Mouse (Mus musculus): ENCODE data around the gene Psen2. TPM values are rescaled to one million over a fixed set of nuclear protein-coding genes. Genes with fewer than 3 reads are reported as not detected.

The Psen2 gene
- polyA plus RNA-seq, 1 experiment from 2014 or later = 19.2 TPM

- WGBS = 70% methylated on average over 5 of the region's 5 CpGs
- no peak overlapping the region for H3K9ac ChIP-seq
- no peaks in the 10 kb centered on the region for H3K9me3 ChIP-seq
- H3K4me1 ChIP-seq = no peaks in the 10 kb centered on the region
- H3K4me3 ChIP-seq (replicated peaks) = no peak overlapping the region
- no peaks in the 10 kb centered on the region for H3K27me3 ChIP-seq (replicated peaks)
- ATAC-seq (ENCODE audit: insufficient read depth, low FRiP score, low read depth) = no peak
- no peaks in the 10 kb centered on the region for H3K36me3 ChIP-seq
- H3K27ac ChIP-seq = no peak overlapping the region
- H3K4me2 ChIP-seq = no peak overlapping the region
These were observed 50.3 kb downstream of the Psen2 start for GRCm38 (mm10) chr1:180212911-180213310.

GRCm38 (mm10) chr1:180210781-180211271 is 52.4 kb downstream of the Psen2 start:
- H3K36me3 ChIP-seq = no peaks in the 10 kb centered on the region
- H3K4me2 ChIP-seq = no peak overlapping the region
- 73% methylated on average over 9 of the region's 9 CpGs for WGBS
- H3K27ac ChIP-seq = no peak overlapping the region
- no peak for ATAC-seq (ENCODE audit: insufficient read depth, low FRiP score, low read depth)
- H3K4me3 ChIP-seq (replicated peaks) = no peak overlapping the region
- no peaks in the 10 kb centered on the region for H3K27me3 ChIP-seq (replicated peaks)
- H3K9ac ChIP-seq = no peak overlapping the region
- no peaks in the 10 kb centered on the region for H3K4me1 ChIP-seq
- H3K9me3 ChIP-seq = no peaks in the 10 kb centered on the region

DNA sequence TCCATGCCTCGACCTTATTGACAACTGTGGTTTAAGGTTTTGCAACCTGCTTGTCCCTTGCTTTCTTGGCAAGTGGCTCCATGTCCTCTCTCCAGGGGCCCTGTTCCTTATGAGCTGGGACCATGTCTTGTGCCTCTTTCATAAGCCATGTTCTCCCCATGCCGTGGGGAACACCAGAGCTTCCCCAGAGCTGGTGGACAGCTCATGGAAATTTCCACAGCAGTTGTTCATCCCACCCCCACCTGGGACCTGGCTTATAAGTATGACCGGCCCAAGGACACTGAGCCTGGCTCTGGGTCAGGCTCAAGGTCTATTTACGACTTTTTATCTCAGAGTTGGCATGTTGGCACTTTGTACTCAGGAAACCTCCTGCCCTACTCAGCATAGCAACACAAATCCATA is 53.2 kb downstream of the Psen2 start:
- no peak overlapping the region for H3K27ac ChIP-seq
- H3K4me3 ChIP-seq (replicated peaks) = no peak overlapping the region
- no peaks in the 10 kb centered on the region for H3K9me3 ChIP-seq
- H3K9ac ChIP-seq = no peak overlapping the region
- no peaks in the 10 kb centered on the region for H3K4me1 ChIP-seq
- ATAC-seq (ENCODE audit: insufficient read depth, low FRiP score, low read depth) = no peak
- H3K4me2 ChIP-seq = no peak overlapping the region
- 68% methylated on average over 4 of the region's 4 CpGs for WGBS
- H3K27me3 ChIP-seq (replicated peaks) = no peaks in the 10 kb centered on the region
- no peaks in the 10 kb centered on the region for H3K36me3 ChIP-seq

- no peak overlapping the region for H3K9ac ChIP-seq
- no peak for ATAC-seq (ENCODE audit: insufficient read depth, low FRiP score, low read depth)
- no peak overlapping the region for H3K27ac ChIP-seq
- H3K27me3 ChIP-seq (replicated peaks) = no peaks in the 10 kb centered on the region
- no peak overlapping the region for H3K4me3 ChIP-seq (replicated peaks)
- 72% methylated on average over 3 of the region's 3 CpGs for WGBS
- H3K9me3 ChIP-seq = peaks cover 5% of the 10 kb centered on the region; the same call in 1 of the 2 replicates
- H3K4me1 ChIP-seq = no peaks in the 10 kb centered on the region
- H3K36me3 ChIP-seq = no peaks in the 10 kb centered on the region
- no peak overlapping the region for H3K4me2 ChIP-seq
These were observed 54.9 kb downstream of the Psen2 start for GRCm38 (mm10) chr1:180208370-180208769.

GRCm38 (mm10) chr1:180200722-180201121 is 62.5 kb downstream of the Psen2 start:
- no peaks in the 10 kb centered on the region for H3K4me1 ChIP-seq
- H3K36me3 ChIP-seq = no peaks in the 10 kb centered on the region
- no peak overlapping the region for H3K27ac ChIP-seq
- ATAC-seq (ENCODE audit: insufficient read depth, low FRiP score, low read depth) = no peak
- H3K9ac ChIP-seq = no peak overlapping the region
- 55% methylated on average over 5 of the region's 5 CpGs for WGBS
- H3K4me2 ChIP-seq = no peak overlapping the region
- H3K27me3 ChIP-seq (replicated peaks) = no peaks in the 10 kb centered on the region
- H3K4me3 ChIP-seq (replicated peaks) = no peak overlapping the region
- H3K9me3 ChIP-seq = peaks cover 5% of the 10 kb centered on the region; the same call in 1 of the 2 replicates

- no peak for ATAC-seq (ENCODE audit: insufficient read depth, low FRiP score, low read depth)
- WGBS = 63% methylated on average over 4 of the region's 4 CpGs
- Histone ChIP-seq H3K36me3 (no peaks in the 10 kb centered on the region), H3K4me3 (replicated peaks) (no peak overlapping the region), H3K27me3 (replicated peaks) (no peaks in the 10 kb centered on the region), H3K9ac (no peak overlapping the region), H3K4me2 (no peak overlapping the region), H3K27ac (no peak overlapping the region), H3K9me3 (peaks cover 5% of the 10 kb centered on the region; the same call in 1 of the 2 replicates), H3K4me1 (0 out of 2 replicates have a peak, but pooled peaks cover 3% of the 10 kb centered on the region)
These were observed 63.6 kb downstream of the Psen2 start for GRCm38 (mm10) chr1:180199715-180200050.

GRCm38 (mm10) chr1:180198959-180199714 is 64.1 kb downstream of the Psen2 start, which contains the start of gene Coq8a:
Gene Coq8a (minus strand): TSS chr1:180199602.
- Histone ChIP-seq H3K4me1 (0 out of 2 replicates have a peak, but pooled peaks cover 3% of the 10 kb centered on the region), H3K27ac (no peak within 1 kb of the TSS), H3K36me3 (no peaks in the 10 kb centered on the region), H3K4me2 (no peak within 1 kb of the TSS), H3K9me3 (peaks cover 1% of the 10 kb centered on the region; the same call in 1 of the 2 replicates), H3K4me3 (replicated peaks) (no peak within 1 kb of the TSS), H3K27me3 (replicated peaks) (no peaks in the 10 kb centered on the region), H3K9ac (no peak within 1 kb of the TSS)
- ATAC-seq (ENCODE audit: insufficient read depth, low FRiP score, low read depth) = no peak
- WGBS = 69% methylated on average over 4 of the region's 4 CpGs

GRCm38 (mm10) chr1:180197956-180198355 is 65.3 kb downstream of the Psen2 start:
- Histone ChIP-seq H3K4me1 (0 out of 2 replicates have a peak, but pooled peaks cover 3% of the 10 kb centered on the region), H3K36me3 (no peaks in the 10 kb centered on the region), H3K4me2 (no peak overlapping the region), H3K27ac (no peak overlapping the region), H3K27me3 (replicated peaks) (no peaks in the 10 kb centered on the region), H3K9ac (no peak overlapping the region), H3K4me3 (replicated peaks) (no peak overlapping the region), H3K9me3 (no peaks in the 10 kb centered on the region)
- ATAC-seq (ENCODE audit: insufficient read depth, low FRiP score, low read depth) = no peak
- 58% methylated on average over 3 of the region's 3 CpGs for WGBS

- Histone ChIP-seq H3K4me2 (peak overlapping the region; percentile 88), H3K27me3 (replicated peaks) (no peaks in the 10 kb centered on the region), H3K4me1 (0 out of 2 replicates have a peak, but pooled peaks cover 3% of the 10 kb centered on the region), H3K9ac (no peak overlapping the region), H3K36me3 (no peaks in the 10 kb centered on the region), H3K27ac (no peak overlapping the region), H3K4me3 (replicated peaks) (peak overlapping the region; percentile 82), H3K9me3 (no peaks in the 10 kb centered on the region)
- WGBS = 90% methylated on average over 9 of the region's 9 CpGs
- ATAC-seq (ENCODE audit: insufficient read depth, low FRiP score, low read depth) = no peak
These were observed 66.7 kb downstream of the Psen2 start for GRCm38 (mm10) chr1:180196508-180196907.

DNA sequence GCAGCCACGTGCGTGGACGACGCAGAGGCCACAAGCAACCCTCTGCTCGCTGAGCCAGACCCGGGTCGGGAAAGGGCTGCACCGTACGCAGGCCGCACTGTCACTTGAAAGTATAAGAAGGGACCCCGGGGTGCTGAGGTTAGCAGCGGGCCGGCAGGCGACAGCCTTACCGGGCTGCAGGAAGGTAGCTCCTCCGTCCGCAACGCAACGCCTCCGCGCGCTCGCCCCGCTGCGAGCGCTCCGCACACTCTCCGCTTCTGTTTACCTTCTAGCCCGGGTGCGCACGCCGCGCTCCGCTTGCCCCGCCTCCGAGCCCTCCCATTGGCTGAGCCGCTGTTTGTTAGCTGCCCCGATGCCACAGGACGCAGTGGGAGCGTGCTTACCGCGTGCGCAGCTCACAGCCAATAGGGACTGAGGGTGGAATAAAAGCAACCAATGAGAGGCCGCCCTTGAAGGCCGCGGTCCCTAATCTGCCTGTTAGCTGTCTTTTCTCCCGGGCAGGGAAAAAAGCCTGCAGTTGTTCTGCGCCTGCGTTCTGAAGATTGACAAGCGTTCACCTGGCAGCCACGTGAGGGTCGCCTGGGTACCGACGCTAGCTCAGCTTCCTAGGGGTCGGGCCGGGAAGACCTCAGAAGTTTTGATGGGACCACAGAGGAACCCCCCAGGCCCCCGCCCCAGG is 67.4 kb downstream of the Psen2 start:
- Histone ChIP-seq H3K4me3 (replicated peaks) (peak overlapping the region; percentile 82), H3K4me2 (peak overlapping the region; percentile 88), H3K4me1 (0 out of 2 replicates have a peak, but pooled peaks cover 3% of the 10 kb centered on the region), H3K9ac (peak overlapping the region; percentile 27; the same call in 1 of the 2 replicates), H3K27me3 (replicated peaks) (no peaks in the 10 kb centered on the region), H3K36me3 (no peaks in the 10 kb centered on the region), H3K9me3 (no peaks in the 10 kb centered on the region), H3K27ac (peak overlapping the region; percentile 52)
- WGBS = under 1% methylated on average over 57 of the region's 57 CpGs
- ATAC-seq (ENCODE audit: insufficient read depth, low FRiP score, low read depth) = peak; percentile 100

DNA sequence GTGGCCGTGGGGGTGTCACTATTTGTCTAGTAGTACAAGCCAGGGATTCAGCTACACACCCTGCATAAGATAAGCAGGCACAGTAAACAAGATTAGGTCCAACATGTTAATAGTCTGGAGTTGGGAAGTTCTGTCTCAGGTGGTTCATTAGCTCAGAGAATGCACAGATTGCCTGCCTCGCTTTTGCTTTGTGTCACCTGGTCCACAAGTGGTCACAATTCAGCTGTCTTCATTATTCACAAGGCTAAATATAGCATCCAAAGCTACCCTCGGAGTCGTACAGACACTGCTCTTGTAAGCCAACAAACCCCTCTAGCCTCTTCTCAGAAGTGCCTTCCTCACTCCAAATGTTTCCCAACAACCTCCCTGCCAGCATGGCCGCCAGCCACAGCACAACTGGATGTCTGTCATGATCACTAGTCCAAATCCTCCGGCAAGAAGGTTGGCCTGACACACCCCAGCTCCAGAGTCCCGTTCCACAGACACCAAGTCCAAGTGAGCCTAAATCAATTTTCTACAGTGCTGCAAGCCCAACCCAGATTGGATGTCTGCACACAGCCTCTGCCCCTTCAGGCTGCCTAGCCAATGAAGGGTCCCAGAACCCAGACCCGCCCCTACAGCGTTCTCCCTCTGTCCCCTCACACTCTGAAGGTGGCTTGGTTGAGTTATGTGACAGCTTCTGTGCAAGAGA is 68.3 kb downstream of the Psen2 start:
- WGBS = 18% methylated on average over 9 of the region's 9 CpGs
- peak overlapping the region; percentile 23; the same call in 1 of the 2 replicates for H3K27ac ChIP-seq
- H3K27me3 ChIP-seq (replicated peaks) = no peaks in the 10 kb centered on the region

More for the DNA sequence above, 68.3 kb downstream of the Psen2 start:
- Histone ChIP-seq H3K9me3 (no peaks in the 10 kb centered on the region), H3K4me2 (peak overlapping the region; percentile 88), H3K36me3 (no peaks in the 10 kb centered on the region), H3K4me1 (0 out of 2 replicates have a peak, but pooled peaks cover 3% of the 10 kb centered on the region), H3K9ac (peak overlapping the region; percentile 27; the same call in 1 of the 2 replicates), H3K4me3 (replicated peaks) (peak overlapping the region; percentile 82)
- peak; percentile 56 for ATAC-seq (ENCODE audit: insufficient read depth, low FRiP score, low read depth)
